Mouse (Mus musculus) spleen, adult 18-20 months (tissue): ENCODE results near the gene Stard3.
"Not testable (repeated sequence)": the region's sequence is repeated elsewhere in the genome, so short reads cannot be mapped to it uniquely, and the experiment has no call there.

Source experiments
- DNase-seq, 2 experiments: peaks; one replicate each; pipeline ENCODE4 v3.0.0; 2022; ENCODE audit warnings: mixed read lengths in 2 of 2

Stard3 gene

DNA sequence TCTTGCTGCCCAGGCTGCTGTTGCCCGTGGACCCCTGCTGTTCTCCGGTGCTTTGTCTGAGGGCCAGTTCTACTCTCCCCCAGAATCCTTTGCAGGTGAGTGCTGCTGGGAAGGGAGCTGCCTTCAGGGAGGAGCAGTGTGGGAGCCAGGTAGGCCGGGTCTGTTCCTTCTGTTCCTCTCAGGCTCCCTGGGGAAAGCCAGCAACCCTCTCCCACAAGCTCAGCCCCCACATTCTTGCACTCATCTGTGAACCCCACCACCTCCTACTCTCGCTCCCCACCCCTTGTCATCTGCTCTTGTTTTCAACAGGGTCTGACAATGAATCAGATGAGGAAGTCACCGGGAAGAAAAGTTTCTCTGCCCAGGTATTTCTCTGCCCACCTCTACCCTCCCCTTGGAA, 18.6 kb downstream of the Stard3 start:
- no peak for DNase-seq

DNA sequence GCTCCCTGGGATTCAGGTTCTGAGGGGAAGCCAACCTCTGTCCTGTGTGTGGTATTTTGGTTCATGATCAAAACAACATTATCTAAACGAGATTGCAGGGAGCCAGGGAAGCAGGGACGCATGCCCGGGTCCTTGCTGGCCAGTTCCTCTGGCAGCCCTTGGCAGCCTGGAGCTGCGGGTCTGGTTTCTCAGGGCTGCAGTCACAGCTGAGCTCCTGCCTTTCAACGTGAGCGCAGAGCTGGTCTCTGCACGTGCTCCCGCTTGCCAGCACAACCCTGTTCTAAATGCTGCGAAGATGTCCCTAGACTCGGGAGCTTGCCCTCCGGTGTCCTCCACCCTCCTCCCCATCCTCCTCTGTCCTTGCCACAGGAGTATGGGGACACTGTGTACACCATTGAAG, 19.6 kb downstream of the Stard3 start:
- DNase-seq, result no peak

DNA sequence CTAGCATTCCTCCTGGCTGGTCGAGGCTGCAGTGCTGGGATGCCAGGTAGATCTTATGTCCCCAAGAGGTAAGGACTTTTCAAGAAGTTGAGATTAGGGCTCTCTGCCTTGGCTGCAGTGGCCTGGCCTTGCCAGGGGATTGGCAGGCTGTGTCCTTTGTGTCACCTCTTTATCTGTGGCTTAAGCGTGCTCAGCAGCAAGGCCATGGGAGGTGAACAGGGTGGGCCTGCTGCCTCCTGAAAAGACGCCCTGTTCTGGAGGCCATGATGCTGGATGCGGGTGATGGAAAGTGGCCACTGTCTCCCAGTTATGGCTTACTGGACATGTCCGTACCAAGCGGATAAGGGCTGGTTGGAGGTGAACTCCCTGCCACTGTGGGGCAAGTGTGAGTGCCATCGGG, 21.2 kb downstream of the Stard3 start:
- DNase-seq, result no peak

DNA sequence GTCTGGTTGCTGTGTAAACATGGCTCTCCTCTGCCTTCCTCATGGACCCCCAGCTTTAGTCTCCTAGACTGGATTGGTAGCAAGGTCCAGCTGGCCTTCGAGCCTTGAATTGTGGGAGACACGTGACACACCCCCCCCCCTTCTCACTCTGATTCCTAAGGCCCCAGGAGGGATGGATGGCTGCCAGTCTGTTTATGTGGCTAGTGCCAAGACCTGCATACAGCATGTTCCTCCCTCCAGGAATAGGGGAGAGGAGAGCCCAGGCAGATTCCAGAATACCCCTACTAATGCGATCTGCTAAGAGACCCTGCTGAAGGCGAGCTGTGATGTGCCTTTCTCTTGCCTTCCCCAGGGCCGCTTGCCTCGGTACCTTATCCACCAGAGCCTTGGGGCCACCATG, 21.9 kb downstream of the Stard3 start:
- DNase-seq, result no peak

DNA sequence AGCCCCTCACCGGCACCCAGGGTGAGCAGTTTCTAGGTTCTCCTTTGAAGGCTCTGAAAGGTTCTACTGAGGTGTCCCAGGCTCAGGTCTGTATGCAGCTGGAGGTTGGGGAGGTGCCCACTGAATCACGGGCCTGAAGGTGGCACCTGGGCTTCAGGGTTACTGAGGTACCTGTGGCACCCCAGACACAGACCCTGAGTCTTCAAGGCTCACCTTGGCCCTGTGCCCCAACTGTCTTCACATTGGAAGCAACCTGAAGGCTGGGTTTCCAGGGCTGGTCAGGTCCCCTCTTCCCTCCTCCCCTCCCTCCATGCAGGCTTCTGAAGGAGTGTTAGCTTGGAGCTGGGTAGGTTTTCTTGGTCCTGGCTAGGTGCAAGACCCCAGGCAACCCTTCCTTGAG, 23.5 kb downstream of the Stard3 start:
- DNase-seq, result no peak

DNA sequence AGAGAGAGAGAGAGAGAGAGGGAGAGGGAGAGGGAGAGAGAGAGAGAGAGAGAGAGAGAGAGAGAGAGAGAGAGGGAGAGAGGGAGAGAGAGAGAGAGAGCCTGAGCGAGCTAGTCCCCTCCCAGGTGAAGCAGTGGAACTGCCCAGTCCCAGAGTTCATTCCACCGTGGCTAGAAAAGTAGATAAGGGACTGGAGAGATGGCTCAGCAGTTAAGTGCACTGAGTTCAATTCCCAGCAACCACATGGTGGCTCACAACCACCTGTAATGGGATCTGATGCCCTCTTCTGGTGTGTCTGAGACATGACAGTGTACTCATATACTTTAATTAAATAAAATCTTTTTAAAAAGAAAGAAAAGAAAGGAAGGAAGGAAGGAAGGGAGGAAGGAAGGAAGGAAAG, 24.2 kb downstream of the Stard3 start:
- not testable (repeated sequence) for DNase-seq

DNA sequence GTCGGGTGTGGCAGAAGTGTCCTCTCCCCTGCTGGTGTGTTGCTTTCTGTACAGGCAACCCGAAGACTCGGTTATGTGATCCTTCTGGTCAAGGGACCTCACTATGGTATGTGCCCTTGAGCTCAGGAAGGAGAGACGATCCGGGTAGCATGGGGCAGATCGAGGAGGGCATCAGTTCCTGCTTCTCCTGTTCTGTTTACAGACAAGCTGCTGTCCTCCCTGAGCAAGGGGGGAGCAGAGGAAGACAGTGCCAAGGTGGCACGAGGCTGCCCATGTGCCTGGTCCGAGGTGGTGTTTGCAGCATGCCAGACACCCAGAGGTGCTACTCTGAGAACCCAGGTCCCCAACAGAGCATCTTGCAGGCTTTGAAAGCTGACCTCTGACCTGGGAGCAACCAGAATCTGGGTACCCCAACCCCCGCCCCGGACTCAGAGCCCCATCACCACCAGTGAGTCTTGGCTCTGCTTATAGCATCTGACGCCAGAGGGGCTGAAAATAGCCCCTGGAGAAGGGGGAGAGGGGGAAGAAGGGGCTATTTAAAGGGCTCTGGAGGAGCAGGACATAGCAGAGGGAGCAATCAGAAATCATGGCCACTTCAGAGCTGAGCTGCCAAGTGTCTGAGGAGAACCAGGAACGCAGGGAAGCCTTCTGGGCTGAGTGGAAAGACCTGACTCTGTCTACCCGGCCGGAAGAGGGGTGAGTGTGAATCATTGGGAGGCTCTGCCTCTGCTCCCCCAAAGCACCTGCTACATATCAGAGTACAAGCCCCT, 25.3 kb downstream of the Stard3 start, which contains the start of gene Tcap:
Tcap (plus strand) TSS at position 551 of the 770 bp plus-strand sequence.
- no peak for DNase-seq

DNA sequence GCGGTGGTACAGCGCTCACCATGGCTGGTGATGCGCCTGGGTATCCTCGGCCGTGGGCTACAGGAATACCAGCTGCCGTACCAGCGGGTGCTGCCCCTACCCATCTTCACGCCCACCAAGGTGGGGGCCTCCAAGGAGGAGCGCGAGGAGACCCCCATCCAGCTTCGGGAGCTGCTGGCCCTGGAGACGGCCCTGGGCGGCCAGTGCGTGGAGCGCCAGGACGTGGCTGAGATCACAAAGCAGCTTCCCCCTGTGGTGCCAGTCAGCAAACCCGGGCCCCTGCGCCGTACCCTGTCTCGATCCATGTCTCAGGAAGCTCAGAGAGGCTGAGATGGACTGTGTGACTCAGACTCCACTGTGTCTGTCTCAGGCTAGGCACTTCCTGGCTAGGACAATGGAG, 26.0 kb downstream of the Stard3 start:
- no peak for DNase-seq

DNA sequence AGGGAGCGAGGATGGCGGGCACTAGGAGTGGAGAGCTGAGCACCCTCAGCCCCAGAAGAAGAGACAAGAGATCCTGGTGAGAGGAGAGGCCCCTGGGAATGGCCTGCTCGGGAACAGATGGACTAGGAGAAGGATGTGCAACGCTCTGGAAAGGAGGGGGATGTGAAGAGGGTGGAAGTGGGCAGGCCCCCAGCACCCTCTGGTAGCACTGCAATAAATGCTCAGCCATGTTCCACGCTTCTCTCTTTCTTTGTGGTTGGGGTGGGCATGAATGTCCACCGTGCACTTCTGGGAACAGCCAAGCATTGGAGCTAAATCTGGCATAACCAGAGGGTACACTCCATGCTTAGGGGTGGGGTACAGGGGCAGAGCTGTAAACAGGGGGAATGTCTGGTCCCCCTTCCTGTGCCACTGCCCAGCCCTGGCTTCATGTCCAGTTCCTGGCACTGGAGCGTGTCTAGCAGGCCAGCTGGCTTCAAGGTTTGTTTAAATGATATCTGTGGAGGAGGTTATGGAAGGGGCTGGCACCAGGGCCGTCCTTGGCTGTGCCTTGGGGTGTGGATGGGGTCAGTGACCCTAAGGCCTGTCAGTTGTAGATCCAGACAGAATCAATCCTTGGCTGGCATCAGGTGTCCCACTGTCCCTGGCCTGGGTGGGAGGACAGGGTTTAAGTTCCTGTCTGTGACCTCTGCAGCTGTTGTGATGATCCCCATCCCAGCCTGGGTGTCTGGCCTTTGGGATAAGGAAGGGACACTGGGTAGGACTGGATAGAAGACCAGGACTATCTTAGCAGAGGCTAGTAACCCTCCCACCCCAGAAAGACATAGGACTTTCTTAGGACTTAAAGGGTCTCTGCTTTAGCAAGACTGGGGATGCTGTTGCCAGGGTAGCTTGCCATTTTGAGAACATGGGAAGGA, 26.8 kb downstream of the Stard3 start:
- no peak for DNase-seq

DNA sequence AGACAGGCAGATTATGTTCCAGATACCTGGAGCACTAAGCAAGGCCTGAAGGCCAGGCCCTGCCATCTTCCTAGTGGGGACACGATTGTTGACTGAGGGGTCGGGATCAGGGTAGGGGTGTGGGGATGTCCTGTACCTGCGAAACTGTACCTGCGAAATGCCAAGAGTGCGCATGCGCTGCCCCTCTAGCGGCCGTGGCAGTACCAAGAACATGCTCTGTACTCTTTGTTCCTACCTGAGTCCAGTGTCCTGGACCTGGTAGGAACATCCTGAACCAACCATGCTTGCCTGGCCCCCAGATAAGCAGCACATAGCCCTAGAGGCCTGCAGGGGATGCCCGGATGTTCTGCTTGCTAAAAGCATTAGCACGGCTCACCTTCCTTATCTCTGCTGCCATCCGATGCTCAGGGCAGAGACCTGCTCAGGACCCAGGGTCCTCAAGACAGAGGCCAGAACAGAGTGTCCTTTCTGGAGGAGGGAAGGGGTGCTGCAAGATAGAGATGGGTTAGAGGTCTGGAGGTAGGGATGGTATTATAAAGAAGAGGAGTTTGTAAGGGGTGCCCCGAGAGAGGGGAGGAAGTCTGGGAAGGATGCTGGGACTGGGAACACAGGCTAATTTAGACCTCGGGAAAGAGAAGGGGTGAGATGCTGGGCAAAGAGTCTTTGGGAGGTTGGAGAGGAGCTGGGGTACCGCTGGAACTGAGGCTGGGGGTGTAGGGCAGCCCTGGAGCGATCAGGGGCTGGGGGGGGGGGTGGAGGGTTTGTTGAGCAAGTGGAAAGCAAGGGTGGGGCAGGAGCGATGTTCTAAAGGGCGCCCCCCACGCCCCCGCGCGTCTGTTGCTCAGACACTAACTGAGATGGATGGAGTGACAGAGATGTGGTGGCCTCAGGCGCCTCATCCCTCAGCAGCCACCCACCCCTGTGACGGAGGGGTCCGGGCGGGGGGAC, 27.7 kb downstream of the Stard3 start, which contains the start of gene Pnmt:
Pnmt (plus strand) TSS at position 813 of the 948 bp plus-strand sequence.
- no peak for DNase-seq

DNA sequence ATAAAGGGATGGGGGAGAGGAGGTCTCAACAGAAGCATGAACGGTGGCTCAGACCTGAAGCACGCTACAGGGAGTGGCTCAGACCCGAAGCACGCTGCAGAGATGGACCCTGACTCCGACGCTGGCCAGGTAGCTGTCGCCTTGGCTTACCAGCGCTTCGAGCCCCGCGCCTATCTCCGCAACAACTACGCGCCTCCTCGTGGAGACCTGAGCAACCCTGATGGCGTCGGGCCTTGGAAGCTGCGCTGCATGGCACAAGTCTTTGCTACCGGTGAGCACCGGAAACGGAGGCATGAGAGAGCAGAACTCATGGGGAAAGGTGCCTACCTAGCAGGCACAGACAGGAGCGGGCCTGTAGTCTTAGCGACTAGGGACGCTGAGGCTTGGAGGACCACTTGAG, 28.4 kb downstream of the Stard3 start:
- DNase-seq, result no peak

DNA sequence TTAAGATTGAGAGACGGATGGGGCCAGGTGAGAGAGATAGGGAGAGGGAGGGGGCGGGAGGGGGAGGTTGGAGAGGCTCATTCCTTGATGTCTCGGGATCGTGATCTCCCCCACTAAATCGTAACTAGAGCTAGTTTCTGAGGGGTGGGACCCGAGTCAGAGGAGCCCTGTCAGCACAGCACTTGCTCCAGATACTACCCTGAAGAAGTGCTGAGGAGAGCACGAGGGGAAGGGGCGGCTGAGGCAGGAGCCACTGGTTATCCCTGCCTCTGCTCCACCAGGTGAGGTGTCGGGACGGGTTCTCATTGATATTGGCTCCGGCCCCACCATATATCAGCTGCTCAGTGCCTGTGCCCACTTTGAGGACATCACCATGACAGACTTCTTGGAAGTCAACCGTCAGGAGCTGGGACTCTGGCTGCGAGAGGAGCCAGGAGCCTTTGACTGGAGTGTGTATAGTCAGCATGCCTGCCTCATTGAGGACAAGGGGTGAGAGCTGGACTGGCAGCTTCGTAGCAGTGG, 28.9 kb downstream of the Stard3 start:
- DNase-seq, result no peak

DNA sequence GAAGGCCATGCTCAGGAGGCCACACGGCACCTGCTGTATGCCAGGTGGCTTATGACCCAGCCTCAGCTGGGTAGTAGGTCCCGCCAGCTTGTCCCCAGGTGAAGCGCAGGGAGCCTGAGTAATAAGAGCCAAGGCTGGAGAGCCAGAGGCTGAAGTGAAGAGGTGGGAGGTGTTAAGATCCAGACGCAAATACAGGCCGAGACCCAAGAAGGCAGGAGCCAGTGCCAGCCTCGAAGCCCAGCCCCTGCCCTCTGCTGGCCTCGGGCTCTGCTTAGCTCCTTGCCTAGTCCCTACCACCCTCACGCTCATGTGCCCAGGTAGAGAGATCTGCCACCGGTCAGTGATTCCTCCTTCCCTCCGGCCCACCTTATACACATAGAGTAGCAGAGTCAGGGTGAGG, 30.1 kb downstream of the Stard3 start:
- DNase-seq, result no peak

DNA sequence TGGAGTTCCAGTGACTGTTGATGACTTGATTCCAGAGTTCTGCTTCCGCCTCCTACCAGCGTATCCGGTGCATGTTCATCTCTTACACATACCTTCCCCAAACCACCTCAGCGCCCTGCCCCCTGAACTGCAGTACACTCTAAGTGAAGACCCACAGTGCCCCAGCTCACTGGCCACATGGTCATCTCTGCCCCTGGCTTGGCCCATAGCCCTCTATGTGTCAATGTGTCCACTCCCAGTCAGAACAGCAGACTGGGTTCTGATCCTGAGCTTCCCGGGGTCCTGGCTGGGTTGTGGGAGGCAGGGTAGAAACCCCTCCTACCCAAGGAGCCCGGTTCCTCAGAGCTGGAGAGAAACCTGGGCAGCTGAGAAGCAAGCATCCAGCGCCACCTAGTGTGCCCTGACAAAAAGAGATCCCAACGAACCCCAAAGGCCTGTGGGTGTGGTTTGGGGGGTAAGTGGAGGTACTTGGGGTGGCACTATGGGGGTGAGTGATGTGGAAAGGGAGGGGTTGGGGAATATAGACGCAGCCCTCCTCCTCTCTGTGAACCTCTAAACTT, 31.1 kb downstream of the Stard3 start:
- peak in 1 of 2 experiments; percentile 41 for DNase-seq

DNA sequence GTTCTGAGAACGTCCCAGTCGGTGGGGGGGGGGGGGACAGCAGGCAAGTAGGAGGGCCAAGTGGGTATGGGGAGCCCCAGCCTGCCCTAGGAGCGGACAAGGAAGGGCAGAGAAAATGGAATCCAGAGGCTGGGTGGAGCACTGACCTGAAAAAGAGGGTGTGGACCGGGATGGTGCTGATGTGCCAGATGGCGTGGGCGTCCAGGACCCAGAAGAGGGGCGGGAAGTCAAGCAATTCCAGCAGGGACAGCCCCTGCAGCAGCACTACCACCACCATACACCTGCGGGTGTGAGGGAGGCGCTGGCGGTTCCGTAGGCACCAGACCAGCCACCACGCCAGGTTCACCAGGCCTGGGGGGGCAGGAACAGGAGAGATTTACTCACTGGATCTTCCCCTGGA, 32.0 kb downstream of the Stard3 start:
- DNase-seq, result no peak

DNA sequence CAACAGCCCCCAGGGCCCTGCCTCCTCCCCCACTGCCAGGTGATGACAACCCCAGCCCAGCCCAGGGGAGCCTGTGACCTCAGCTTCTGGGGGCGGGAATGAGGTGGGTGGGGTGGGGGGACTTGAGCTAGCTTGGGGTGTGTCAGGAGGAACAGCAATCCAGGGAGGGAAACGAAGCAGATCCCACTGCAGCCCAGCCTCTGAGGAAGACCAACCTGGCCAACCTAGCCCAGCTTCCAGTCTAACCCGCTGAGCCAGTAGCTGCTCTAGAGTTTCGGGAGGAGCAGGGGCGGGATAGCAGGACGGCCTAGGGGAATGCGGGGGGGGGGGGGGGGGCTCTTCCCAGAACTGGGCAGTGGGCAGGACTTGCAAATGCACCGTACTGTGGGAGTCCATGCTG, 33.9 kb downstream of the Stard3 start:
- DNase-seq, result no peak

DNA sequence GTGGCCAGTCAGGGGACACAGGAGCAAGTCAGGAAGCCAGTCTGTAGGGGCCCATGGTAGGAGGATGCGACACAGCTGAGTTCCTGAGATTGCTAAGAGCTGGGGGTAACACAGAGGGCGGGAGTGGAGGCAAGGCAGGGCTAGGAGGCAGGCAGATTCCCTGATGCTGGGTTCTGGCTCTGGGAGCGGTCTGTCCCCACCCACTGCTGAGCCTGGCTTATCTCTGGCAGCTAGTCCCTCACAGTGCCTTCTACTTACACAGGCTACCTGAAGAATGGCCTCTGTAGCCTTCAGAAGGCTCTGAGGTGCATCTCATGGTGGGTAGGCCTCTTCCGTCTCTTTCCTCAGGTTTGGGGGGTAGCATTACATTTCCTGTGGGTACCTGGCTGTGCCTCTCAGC, 34.5 kb downstream of the Stard3 start:
- no peak for DNase-seq

DNA sequence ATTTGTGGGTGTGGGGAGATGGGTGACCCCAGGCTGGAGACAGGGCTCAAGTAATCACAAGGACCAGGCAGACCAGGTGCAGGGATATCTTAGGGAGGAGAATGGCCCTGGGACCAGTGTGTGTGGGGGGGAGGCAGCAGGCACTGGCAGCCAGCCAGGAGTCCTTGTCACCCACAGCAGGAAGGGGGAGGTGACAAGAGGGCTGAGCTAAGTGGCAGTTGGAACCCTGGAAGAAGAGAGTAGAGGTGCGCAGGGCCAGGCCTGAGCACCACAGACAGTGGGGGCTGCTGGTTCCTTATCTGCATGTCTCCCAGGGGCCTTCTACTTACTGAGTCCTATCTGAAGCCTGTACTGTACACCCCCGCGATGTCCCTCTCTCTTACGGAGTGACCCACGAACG, 35.1 kb downstream of the Stard3 start:
- peak in 1 of 2 experiments; percentile 19 for DNase-seq

DNA sequence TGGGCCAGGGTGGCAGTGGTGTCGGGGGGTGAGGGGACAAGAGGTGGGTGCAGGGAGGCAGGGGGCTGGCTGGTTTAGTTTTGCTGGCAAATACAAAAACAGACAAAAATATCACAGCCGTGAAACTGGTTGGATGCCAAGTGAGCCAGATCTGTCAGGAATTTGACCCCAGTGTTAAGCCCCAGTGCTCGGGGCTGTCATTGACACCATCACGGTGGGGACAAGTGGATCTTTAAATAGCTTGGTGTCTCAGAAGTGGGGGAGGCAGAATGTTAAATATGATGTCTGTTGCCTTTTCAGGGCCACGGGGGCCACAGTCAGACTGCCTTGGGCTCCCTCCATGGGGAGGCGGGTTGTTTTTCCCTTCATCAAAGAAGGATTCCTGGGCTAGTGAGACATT, 36.1 kb downstream of the Stard3 start:
- no peak for DNase-seq

DNA sequence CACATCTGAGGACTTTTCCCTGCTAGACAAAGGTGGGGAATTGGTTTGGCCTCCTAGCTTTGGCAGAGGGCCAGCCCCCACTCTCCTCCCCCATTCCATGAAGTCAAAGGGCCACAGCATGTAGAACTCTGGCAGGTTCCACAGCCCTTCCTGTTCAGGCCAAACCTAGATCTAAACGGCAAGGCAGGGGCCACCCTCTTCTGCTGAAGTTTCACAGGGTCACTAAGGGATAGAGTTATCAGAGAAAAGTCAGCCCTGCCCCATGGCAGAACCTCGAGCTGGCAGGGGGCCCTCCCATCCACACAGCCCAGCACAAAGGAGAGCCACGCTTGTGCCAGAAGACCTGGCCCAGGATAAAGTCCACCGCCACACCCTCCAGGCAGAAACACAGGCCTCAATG, 36.9 kb downstream of the Stard3 start:
- no peak for DNase-seq

DNA sequence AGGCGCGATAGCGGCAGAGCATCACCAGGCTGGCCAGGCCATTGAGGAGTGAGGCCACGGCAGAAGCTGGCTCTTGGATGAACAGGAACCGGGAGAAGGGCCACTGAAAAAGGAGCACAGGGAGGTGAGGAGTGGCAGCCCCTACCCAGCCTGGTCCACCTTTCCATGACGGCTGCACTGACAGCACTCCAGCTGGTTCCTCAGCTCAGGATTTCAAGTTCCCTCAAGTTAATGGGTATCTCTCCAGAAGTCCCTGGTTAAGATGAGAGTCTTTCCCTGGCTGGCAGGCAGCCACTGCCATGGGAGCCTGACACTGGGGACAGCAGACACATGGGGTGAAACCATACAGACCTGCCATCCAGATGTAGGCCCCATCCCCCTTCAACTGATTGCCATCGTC, 39.8 kb downstream of the Stard3 start:
- DNase-seq, result no peak

DNA sequence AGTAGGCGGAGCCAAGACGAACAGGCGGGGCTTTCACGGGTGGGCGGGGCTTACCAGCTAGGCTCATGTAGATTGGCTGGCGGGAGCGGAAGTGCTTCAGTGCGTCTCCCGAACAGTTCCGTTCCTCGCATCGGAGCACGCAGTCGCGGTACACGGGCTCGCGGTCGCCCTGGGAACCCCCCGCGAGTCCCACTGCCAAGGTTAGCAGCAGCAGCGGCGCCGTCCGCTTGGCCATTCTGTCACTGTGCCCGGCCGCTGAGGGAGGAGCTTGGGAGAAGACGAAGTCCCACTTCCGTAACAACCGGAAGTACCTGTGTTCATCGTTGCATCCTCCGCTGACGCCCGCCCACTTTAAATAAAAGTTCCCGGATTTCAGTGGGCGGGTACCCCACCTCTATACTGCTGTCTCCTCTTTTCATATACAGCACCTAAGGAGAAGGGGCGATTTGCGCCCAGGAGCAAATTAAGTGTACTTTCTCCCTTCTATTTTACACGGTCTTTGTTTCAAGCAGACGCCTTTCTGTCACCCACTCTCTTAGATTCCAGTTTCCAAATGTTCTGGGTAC, 42.1 kb downstream of the Stard3 start, which contains the start of gene Pgap3:
Pgap3 (minus strand) TSS at position 330 of the 566 bp plus-strand sequence.
- DNase-seq, result peak; percentile 82 to 85
